Mouse (Mus musculus) liver, postnatal 0 days (tissue): ENCODE data around the gene Iqcd. TPM values are rescaled to one million over a fixed set of nuclear protein-coding genes. Genes with fewer than 3 reads are reported as not detected.

Experiments
- ATAC-seq: fragments of 200-750 bp; cut with Nextera tagmentation; 2 replicates; pipeline ENCODE4 v1.8.0; 2017; ENCODE audit warnings: mild to moderate bottlenecking, moderate library complexity
- DNase-seq: peaks from one replicate; pipeline ENCODE4 v3.0.0-alpha.2; 2016
- H3K27ac ChIP-seq: fragments of 300-500 bp; sonication (generic); 2 replicates; pipeline ENCODE4 v1.5.1; 2014; ENCODE audit warnings: antibody characterized with exemption, moderate library complexity, mild to moderate bottlenecking, low read depth
- H3K27me3 ChIP-seq: fragments of 300-500 bp; sonication (generic); 2 replicates; pipeline ENCODE4 v1.6.1; 2014; ENCODE audit warnings: low read length, control low read depth, mixed read lengths; ENCODE audit not compliant: insufficient read depth
- H3K36me3 ChIP-seq: fragments of 300-500 bp; sonication (generic); replicated peaks from 2 replicates; pipeline ENCODE4 v1.6.1; 2014; ENCODE audit warnings: mild to moderate bottlenecking, control low read depth, low read length, moderate library complexity, mixed read lengths; ENCODE audit not compliant: insufficient read depth
- H3K4me1 ChIP-seq: fragments of 300-500 bp; sonication (generic); 2 replicates; pipeline ENCODE4 v1.6.1; 2014; ENCODE audit warnings: antibody characterized with exemption, mild to moderate bottlenecking, control low read depth; ENCODE audit not compliant: insufficient read depth
- H3K4me2 ChIP-seq: fragments of 300-500 bp; sonication (generic); 2 replicates; pipeline ENCODE4 v1.6.1; 2014; ENCODE audit warnings: low read depth, mild to moderate bottlenecking, low read length, moderate library complexity, mixed read lengths
- H3K4me3 ChIP-seq: fragments of 300-500 bp; sonication (generic); 2 replicates; pipeline ENCODE4 v1.5.1; 2014; ENCODE audit warnings: low read depth, low read length
- H3K9ac ChIP-seq: fragments of 300-500 bp; sonication (generic); replicated peaks from 2 replicates; pipeline ENCODE4 v1.6.1; 2014; ENCODE audit warnings: mild to moderate bottlenecking, moderate library complexity
- H3K9me3 ChIP-seq: fragments of 300-500 bp; sonication (generic); 2 replicates; pipeline ENCODE4 v1.6.1; 2016; ENCODE audit warnings: mild to moderate bottlenecking, control low read depth, low read length, mixed read lengths
- CTCF ChIP-seq: sonication (generic); IDR thresholded peaks from 2 replicates; pipeline ENCODE4 v1.5.1; 2016; ENCODE audit warnings: antibody characterized with exemption, low read depth
- EP300 ChIP-seq: IDR thresholded peaks from 2 replicates; pipeline ENCODE4 v1.6.1; 2016; ENCODE audit warnings: antibody characterized with exemption, low read depth, mild to moderate bottlenecking
- WGBS: fragments of 180-500 bp; shearing (Covaris S2); extraction: QIAGEN DNeasy Blood & Tissue Kit; methylation state at CpG from one replicate; pipeline ENCODE4 v1.1.7; 2014; ENCODE audit not compliant: insufficient replicate concordance; 5-methylcytosine and 5-hydroxymethylcytosine counted together
- polyA plus RNA-seq: library from polyadenylated mRNA; unstranded; fragments of >200 nt; fragmentation: Nextera tagmentation; extraction: Ambion mirVana; gene quantifications from 2 replicates; pipeline ENCODE4 v1.2.1, GENCODE M21; 2015

Iqcd gene
- polyA plus RNA-seq, 1 experiment from 2014 or later: 0.75 TPM

DNA sequence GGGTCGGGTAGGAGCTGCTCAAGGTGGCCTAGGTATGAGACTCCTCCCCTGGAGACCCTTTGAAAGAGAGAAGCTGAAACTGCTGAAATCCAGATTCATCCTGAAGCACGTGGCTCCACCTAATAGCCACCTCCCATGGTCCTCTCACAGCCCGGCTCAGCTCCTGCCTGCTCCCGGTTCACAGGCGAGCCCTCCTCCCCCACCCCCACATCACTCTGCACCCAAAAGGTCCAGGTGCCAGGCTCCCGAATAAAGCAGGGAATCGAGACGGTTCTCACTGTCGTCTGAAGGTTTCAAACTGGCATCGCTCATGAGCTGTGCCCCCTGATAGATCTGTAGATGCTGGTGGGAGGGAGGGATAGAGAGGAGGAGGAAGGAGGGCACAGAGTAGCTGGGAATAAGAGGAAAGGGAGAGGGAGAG lies 16.4 kb downstream of the Iqcd start:
- DNase-seq (no peak), ATAC-seq (peak; percentile 54)
- no peak for TF ChIP-seq EP300
- TF ChIP-seq CTCF: no peak
- no peaks in the 10 kb centered on the region for H3K9me3 ChIP-seq
- H3K27me3 ChIP-seq: no peaks in the 10 kb centered on the region
- H3K9ac ChIP-seq: peak overlapping the region; percentile 31; the same call in 1 of the 2 replicates
- peak overlapping the region; percentile 21 for H3K4me3 ChIP-seq
- peak overlapping the region; percentile 63 for H3K4me2 ChIP-seq
- 0 out of 2 replicates have a peak overlapping the region, but pooled peaks have one; percentile 19 for H3K27ac ChIP-seq
- H3K36me3 ChIP-seq: no peaks in the 10 kb centered on the region
- H3K4me1 ChIP-seq: peaks cover 9% of the 10 kb centered on the region
- WGBS: 7% methylated on average over 10 of the region's 10 CpGs

DNA sequence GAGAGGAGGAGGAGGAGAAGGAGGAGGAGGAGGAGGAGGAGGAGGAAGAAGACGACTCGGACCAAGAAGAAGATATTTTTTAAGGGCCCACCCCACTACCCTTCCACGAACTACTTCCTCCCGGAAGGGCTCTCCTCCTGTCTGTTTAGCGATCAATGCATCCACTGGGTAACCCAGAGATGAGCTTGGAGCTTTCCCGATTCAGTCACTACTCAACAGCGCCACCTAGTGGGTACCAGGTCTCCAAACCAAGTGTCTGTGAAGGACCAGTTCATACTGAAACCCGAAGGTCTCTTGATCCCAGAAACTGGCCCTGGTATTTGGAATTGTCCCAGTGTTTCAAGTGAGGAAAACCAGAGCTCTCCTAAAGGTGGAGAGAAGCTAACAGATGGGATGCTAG lies 16.9 kb downstream of the Iqcd start:
- DNase-seq (peak; percentile 93), ATAC-seq (peak; percentile 75)
- TF ChIP-seq EP300: no peak
- TF ChIP-seq CTCF: peak; percentile 95
- Histone ChIP-seq H3K4me3 (peak overlapping the region; percentile 21), H3K36me3 (no peaks in the 10 kb centered on the region), H3K27me3 (no peaks in the 10 kb centered on the region), H3K27ac (no peak overlapping the region), H3K4me1 (peaks cover 5% of the 10 kb centered on the region; the same call in 1 of the 2 replicates), H3K4me2 (peak overlapping the region; percentile 63), H3K9ac (no peak overlapping the region), H3K9me3 (no peaks in the 10 kb centered on the region)
- WGBS: 2% methylated on average over 8 of the region's 8 CpGs

DNA sequence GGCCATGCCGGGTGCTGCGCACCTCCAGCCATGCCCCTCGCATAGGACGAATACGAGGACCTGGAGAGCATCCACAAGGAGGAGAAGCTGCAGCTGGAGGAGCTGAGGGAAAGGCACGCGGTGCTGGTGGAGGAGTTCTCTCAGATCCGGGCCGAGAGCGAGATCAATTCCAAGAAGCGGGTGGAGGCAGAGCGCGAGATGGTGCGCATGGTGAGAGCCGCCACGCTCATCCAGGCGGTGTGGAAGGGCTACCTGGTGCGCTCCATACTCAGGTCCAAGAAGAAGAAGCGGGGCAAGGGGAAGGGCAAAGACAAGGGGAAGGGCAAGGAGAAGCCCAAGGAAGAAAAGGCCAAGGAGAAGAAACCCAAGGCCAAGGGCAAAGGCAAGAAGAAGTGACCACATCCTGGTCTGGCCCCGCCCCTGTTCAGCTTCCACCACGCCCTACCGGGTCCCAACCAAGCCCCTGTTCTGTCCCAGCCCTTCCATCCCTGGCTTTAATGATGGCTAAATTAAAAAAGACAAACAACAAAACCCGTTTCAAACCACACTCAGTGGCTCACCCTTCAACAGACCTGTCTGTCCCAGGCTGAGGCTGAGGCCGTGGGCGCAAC lies 17.9 kb downstream of the Iqcd start:
- DNase-seq (no peak), ATAC-seq (no peak)
- no peak overlapping the region for H3K9ac ChIP-seq
- H3K27me3 ChIP-seq: no peaks in the 10 kb centered on the region
- H3K4me3 ChIP-seq: no peak overlapping the region
- H3K27ac ChIP-seq: no peak overlapping the region
- H3K9me3 ChIP-seq: no peaks in the 10 kb centered on the region
- no peaks in the 10 kb centered on the region for H3K36me3 ChIP-seq
- no peak overlapping the region for H3K4me2 ChIP-seq
- peaks cover 13% of the 10 kb centered on the region for H3K4me1 ChIP-seq
- 75% methylated on average over 25 of the region's 25 CpGs for WGBS
- TF ChIP-seq EP300 (no peak), CTCF (no peak)

DNA sequence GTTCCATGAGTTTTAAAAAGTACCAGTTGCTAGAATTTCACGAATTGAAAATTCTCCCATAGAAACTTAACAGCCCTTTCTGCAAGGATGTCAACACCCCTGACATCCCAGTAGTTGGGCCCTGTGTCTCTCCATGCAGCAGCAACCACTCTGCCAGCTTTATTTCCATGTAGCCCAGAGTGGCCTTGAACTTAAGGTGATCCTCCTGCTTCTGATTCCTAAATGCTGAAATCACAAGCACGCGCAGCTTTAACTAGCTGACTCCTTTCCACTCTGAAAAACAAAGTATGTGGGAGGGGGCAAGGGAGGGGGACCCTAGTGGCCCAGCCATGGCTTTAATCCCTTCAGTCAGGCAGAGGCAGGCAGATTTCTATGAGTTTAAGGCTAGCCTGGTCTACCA lies 18.5 kb downstream of the Iqcd start:
- H3K4me1 ChIP-seq: peaks cover 15% of the 10 kb centered on the region
- ATAC-seq: no peak
- H3K9me3 ChIP-seq: no peaks in the 10 kb centered on the region
- H3K27me3 ChIP-seq: no peaks in the 10 kb centered on the region
- no peak overlapping the region for H3K27ac ChIP-seq
- H3K4me2 ChIP-seq: no peak overlapping the region
- 68% methylated on average over 3 of the region's 3 CpGs for WGBS
- no peaks in the 10 kb centered on the region for H3K36me3 ChIP-seq
- no peak for TF ChIP-seq CTCF
- TF ChIP-seq EP300: no peak
- no peak overlapping the region for H3K9ac ChIP-seq
- no peak for DNase-seq
- H3K4me3 ChIP-seq: no peak overlapping the region

DNA sequence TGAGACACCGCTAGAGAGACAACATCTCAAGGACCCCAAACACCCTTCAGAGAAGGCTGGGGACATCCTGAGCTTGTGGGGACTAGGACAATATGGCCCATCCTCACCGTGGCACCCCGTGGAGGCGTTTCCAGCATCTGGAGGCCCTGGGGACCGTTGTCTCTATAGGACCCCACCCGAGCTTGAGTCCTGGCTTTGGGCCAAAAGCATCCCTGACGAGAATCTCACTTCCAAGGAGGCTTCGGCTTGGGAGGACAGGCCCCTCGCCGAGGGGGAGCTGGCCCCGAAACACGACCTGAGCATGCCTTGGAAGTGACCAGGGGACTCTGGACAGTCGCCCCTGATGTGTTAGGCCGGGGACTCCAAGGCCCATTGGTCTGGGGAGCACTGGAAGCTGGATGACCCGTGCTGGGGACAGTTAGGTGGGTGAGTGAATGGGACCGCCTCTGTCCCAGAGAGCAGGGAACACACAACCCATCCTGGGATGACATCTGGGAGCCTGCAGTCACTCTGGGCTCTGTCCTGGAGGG lies 20.5 kb downstream of the Iqcd start:
- WGBS: 77% methylated on average over 16 of the region's 16 CpGs
- Histone ChIP-seq H3K4me1 (peaks cover 21% of the 10 kb centered on the region), H3K27ac (no peak overlapping the region), H3K4me2 (no peak overlapping the region), H3K4me3 (no peak overlapping the region), H3K9me3 (no peaks in the 10 kb centered on the region), H3K36me3 (no peaks in the 10 kb centered on the region), H3K27me3 (no peaks in the 10 kb centered on the region), H3K9ac (no peak overlapping the region)
- DNase-seq: no peak
- ATAC-seq: no peak
- TF ChIP-seq CTCF (no peak), EP300 (no peak)

DNA sequence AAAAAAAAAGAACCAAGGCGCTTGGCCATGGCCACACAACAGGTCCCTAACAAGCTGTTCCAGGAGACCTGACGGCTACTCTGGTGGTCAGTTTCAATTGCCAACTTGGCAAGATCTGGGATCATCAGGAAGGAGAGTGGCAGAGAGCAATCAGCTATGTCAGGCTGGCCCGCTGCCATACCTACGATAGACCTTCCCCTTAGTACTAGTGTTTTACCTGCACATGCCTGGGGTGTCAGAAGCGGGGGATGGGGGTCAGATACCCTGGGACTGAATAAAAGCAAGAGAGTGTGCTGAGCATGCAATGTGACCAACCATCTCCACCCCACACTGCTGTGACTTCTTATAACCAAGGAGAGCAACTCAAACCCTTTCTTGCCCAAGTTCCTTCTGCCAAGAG lies 22.1 kb downstream of the Iqcd start:
- H3K4me1 ChIP-seq: peaks cover 19% of the 10 kb centered on the region
- no peak overlapping the region for H3K27ac ChIP-seq
- WGBS: 82% methylated on average over 5 of the region's 5 CpGs
- TF ChIP-seq EP300: no peak
- TF ChIP-seq CTCF: no peak
- no peak overlapping the region for H3K4me3 ChIP-seq
- 0 out of 2 replicates have a peak, but pooled peaks cover 3% of the 10 kb centered on the region for H3K36me3 ChIP-seq
- ATAC-seq: no peak
- peak overlapping the region; percentile 94; the same call in 1 of the 2 replicates for H3K4me2 ChIP-seq
- no peaks in the 10 kb centered on the region for H3K9me3 ChIP-seq
- no peaks in the 10 kb centered on the region for H3K27me3 ChIP-seq
- no peak overlapping the region for H3K9ac ChIP-seq
- no peak for DNase-seq
